16 mouse cellular contexts compared by ENCODE assay signal in the genomic region with DNA sequence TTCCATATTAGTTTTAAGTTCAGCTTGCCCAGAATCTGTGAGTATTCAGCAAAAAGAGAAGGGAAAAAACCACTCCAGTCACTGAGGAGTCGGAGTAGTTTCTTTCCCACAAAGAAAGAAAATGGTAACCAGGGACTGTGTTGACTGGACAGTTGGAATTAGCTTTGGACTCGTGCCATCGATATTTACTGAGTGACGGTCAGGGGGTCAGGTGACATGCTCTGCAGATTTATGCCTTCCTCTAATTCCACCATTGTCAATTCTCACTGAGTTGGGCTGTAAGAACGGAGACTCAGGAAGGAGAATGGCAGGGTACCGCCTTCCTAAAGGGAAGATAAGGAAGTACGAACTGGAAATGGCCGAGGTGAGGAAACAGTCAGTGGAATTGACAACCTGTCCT.
DNase-seq lines count a peak whose midpoint lies in the region; ATAC-seq and TF ChIP-seq lines count a peak whose summit lies in the region.
"Had no signal": no experiment of that assay in that cellular context is flagged by ENCODE, and none has a peak within 500 bp of the region (broad histone marks: within the 10 kb centered on the region; RNA-seq: fewer than 3 reads in every experiment).

No protein-coding gene starts in this region.

- H3K9ac ChIP-seq in neural tube, embryonic 14.5 days (replicated peaks; ENCODE audit: low read depth, low read length) = no peak overlapping the region
- no peak overlapping the region for H3K9ac ChIP-seq in midbrain, postnatal 0 days (replicated peaks; ENCODE audit: low read length, poor library complexity, severe bottlenecking)

- no peak for ATAC-seq in neural tube, embryonic 14.5 days (ENCODE audit: low read depth)
- ATAC-seq in midbrain, postnatal 0 days (ENCODE audit: low FRiP score) = no peak
- ATAC-seq: forebrain, embryonic 14.5 days; hindbrain, embryonic 16.5 days had no signal

- 41% methylated on average over 8 of the region's 8 CpGs for WGBS in neural tube, embryonic 14.5 days
- 71% methylated on average over 8 of the region's 8 CpGs for WGBS in midbrain, postnatal 0 days

- intact Hi-C loops in gastrocnemius, adult 2 months (cut with DNase I) = no loop called here

- peaks cover 6% of the 10 kb centered on the region; the same call in 1 of the 2 replicates for H3K4me1 ChIP-seq in neural tube, embryonic 14.5 days (ENCODE audit: control insufficient read depth, insufficient read depth, low read length)
- H3K4me1 ChIP-seq in midbrain, postnatal 0 days (ENCODE audit: insufficient read depth, low read length) = no peaks in the 10 kb centered on the region; the same call in 1 of the 2 replicates
- H3K4me1 ChIP-seq: limb, embryonic 10.5 days had no signal

- H3K4me3 ChIP-seq in gastrocnemius, adult 2 months = no peak overlapping the region
- H3K4me3 ChIP-seq in neural tube, embryonic 14.5 days (ENCODE audit: low read depth, low read length) = no peak overlapping the region
- no peak overlapping the region for H3K4me3 ChIP-seq in midbrain, postnatal 0 days (ENCODE audit: low read depth, low read length)
- H3K4me3 ChIP-seq: limb, embryonic 10.5 days had no signal

- no peak for DNase-seq in gastrocnemius, adult 2 months
- no peak for DNase-seq in gastrocnemius, adult 8-10 months (ENCODE audit: low spot score in 2 of 2)
- DNase-seq in kidney, adult 11 months = peak; percentile 27
- DNase-seq in kidney, adult 18-20 months = no peak
- DNase-seq in kidney, postnatal 25 days = peak; percentile 54 to 59
- DNase-seq in midbrain, postnatal 0 days (ENCODE audit: low spot score) = no peak
- DNase-seq in lung, postnatal 36 days = no peak
- DNase-seq: adrenal gland, postnatal 14 days; cerebellum, adult 9-10 months; right cerebral cortex, adult 18-20 months; thymus, postnatal 14 days had no signal

- no peaks in the 10 kb centered on the region for H3K36me3 ChIP-seq in neural tube, embryonic 14.5 days (ENCODE audit: control insufficient read depth, insufficient read depth, low read length)
- no peaks in the 10 kb centered on the region for H3K36me3 ChIP-seq in midbrain, postnatal 0 days (ENCODE audit: insufficient read depth, low read length)
- H3K36me3 ChIP-seq: limb, embryonic 10.5 days had no signal

- no peak for TF ChIP-seq CTCF in gastrocnemius, adult 2 months (IDR thresholded peaks at IDR 0.05)
- no peak for TF ChIP-seq CTCF in midbrain, postnatal 0 days (IDR thresholded peaks at IDR 0.05)

- no peaks in the 10 kb centered on the region for H3K27me3 ChIP-seq in neural tube, embryonic 14.5 days (ENCODE audit: control insufficient read depth, insufficient read depth, low read length)
- H3K27me3 ChIP-seq in midbrain, postnatal 0 days (ENCODE audit: insufficient read depth, low read length) = no peaks in the 10 kb centered on the region

- no peak overlapping the region for H3K4me2 ChIP-seq in neural tube, embryonic 14.5 days (ENCODE audit: low read depth, low read length)
- H3K4me2 ChIP-seq in midbrain, postnatal 0 days (ENCODE audit: low read depth, low read length, poor library complexity, severe bottlenecking) = no peak overlapping the region

- no peaks in the 10 kb centered on the region for H3K9me3 ChIP-seq in neural tube, embryonic 14.5 days (ENCODE audit: control insufficient read depth, low read length)
- no peaks in the 10 kb centered on the region for H3K9me3 ChIP-seq in midbrain, postnatal 0 days (ENCODE audit: low read length)
- H3K9me3 ChIP-seq: limb, embryonic 10.5 days had no signal

- 0 out of 2 replicates have a peak overlapping the region, but pooled peaks have one; percentile 6 for H3K27ac ChIP-seq in gastrocnemius, adult 2 months
- 0 out of 2 replicates have a peak overlapping the region, but pooled peaks have one; percentile 39 for H3K27ac ChIP-seq in neural tube, embryonic 14.5 days (ENCODE audit: low read depth, low read length)
- H3K27ac ChIP-seq in midbrain, postnatal 0 days (ENCODE audit: low read depth, low read length) = no peak overlapping the region
- H3K27ac ChIP-seq: limb, embryonic 10.5 days; stomach, postnatal 0 days had no signal

Comparison
In these comparisons a context has a peak if more than half of its experiments do, and no peak if none do; other contexts are left out.
1. DNase-seq: peak in kidney, adult 11 months (single experiment) and kidney, postnatal 25 days (2 of 2); none in gastrocnemius, adult 2 months (single experiment), gastrocnemius, adult 8-10 months (0 of 2), kidney, adult 18-20 months (single experiment), midbrain, postnatal 0 days (single experiment) and lung, postnatal 36 days (single experiment).